Mouse (Mus musculus): ENCODE measurements at regions not wholly inside any gene's neighbourhood (a gene's known extent, or its start where the extent isn't known, plus 50 kb on each side); places are given as distances from the start of the nearest gene placed in this dataset.

DNA sequence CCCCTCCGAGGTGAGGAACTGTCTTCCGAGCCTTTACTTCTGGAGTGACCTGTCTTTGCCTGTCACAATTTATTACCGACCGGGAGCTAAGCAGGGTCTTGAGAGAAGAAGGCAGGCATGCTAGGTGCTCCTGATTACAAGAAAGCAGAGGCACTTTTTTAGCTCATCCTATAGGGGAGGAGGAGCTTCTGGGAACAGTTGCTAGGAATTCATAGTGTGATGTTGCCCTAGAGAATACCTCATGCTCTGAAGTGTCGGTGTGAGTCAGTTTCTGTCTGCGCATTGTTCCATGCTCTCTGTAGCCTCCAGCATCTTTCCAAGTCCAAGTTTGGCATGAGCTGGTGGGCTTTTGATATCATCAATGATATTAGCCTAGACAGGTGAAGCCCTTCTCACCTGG, 178.0 kb upstream of the Ado start:
- no peaks in the 10 kb centered on the region for H3K4me1 ChIP-seq
- H3K4me3 ChIP-seq, result no peak overlapping the region
- WGBS, result 85% methylated on average over 6 of the region's 6 CpGs
- no peaks in the 10 kb centered on the region for H3K36me3 ChIP-seq
- peaks cover 8% of the 10 kb centered on the region for H3K27me3 ChIP-seq (ENCODE audit: insufficient read depth, poor library complexity, severe bottlenecking)
- H3K9me3 ChIP-seq, result no peaks in the 10 kb centered on the region
- no peak overlapping the region for H3K27ac ChIP-seq
- DNase-seq (ENCODE audit: low spot score), result no peak

DNA sequence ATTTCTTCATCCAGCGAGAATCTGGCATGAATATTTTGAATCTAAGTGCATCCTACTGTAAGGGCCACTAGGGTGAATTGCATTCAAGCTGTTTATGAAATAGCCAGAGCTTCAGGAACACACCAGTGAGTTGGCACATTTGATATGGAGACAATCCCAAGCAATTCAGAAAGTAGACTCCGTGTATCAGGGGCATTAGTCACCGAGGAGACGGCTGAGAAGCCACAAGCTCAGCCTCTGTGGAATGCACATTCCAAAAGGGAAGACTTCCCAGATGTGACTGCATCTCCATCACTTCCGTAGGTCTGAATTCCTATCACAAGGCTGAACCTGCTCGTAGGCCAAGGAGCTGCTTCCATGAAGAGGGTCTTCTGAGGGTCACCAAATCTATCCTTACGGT, 177.6 kb upstream of the Ado start:
- no peaks in the 10 kb centered on the region for H3K36me3 ChIP-seq
- H3K27ac ChIP-seq, result no peak overlapping the region
- peaks cover 8% of the 10 kb centered on the region for H3K27me3 ChIP-seq (ENCODE audit: insufficient read depth, poor library complexity, severe bottlenecking)
- 68% methylated on average over 7 of the region's 7 CpGs for WGBS
- no peaks in the 10 kb centered on the region for H3K9me3 ChIP-seq
- no peak overlapping the region for H3K4me3 ChIP-seq
- no peak for DNase-seq (ENCODE audit: low spot score)
- H3K4me1 ChIP-seq, result no peaks in the 10 kb centered on the region

GRCm38 (mm10) chr10:67721787-67722186, 173.0 kb upstream of the Ado start:
- peaks cover 8% of the 10 kb centered on the region for H3K27me3 ChIP-seq (ENCODE audit: insufficient read depth, poor library complexity, severe bottlenecking)
- H3K4me3 ChIP-seq, result no peak overlapping the region
- no peaks in the 10 kb centered on the region for H3K4me1 ChIP-seq
- DNase-seq (ENCODE audit: low spot score), result no peak
- no peaks in the 10 kb centered on the region for H3K9me3 ChIP-seq
- H3K27ac ChIP-seq, result no peak overlapping the region
- H3K36me3 ChIP-seq, result no peaks in the 10 kb centered on the region
- 32% methylated on average over 5 of the region's 5 CpGs for WGBS

DNA sequence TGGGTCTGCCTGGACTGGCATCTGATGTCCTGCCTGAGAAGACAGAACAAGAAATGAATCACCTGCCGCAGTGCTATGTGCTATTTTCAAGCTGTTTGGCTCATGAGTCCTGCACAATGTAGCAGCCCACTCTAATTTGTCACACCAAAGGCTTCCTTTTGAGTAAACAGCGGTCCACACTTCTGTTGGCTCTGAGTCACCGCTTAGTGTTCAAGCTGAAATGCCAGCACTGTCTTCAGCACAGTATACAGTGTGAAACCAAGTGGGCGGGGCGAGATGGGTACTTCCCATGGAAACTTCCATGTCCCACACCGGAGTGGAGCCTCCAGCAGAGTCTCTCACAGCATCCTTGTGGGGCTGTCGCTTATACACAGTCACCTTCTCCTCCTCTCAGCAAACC, 168.8 kb upstream of the Ado start:
- Histone ChIP-seq H3K27me3 (ENCODE audit: insufficient read depth, poor library complexity, severe bottlenecking) (no peaks in the 10 kb centered on the region), H3K27ac (no peak overlapping the region), H3K9me3 (no peaks in the 10 kb centered on the region), H3K4me1 (no peaks in the 10 kb centered on the region), H3K36me3 (no peaks in the 10 kb centered on the region), H3K4me3 (no peak overlapping the region)
- no peak for DNase-seq (ENCODE audit: low spot score)
- WGBS, result 79% methylated on average over 7 of the region's 7 CpGs

- Histone ChIP-seq H3K36me3 (no peaks in the 10 kb centered on the region), H3K4me3 (no peak overlapping the region), H3K27ac (no peak overlapping the region), H3K27me3 (ENCODE audit: insufficient read depth, poor library complexity, severe bottlenecking) (no peaks in the 10 kb centered on the region), H3K9me3 (no peaks in the 10 kb centered on the region), H3K4me1 (no peaks in the 10 kb centered on the region)
- 88% methylated on average over 4 of the region's 4 CpGs for WGBS
- DNase-seq (ENCODE audit: low spot score), result no peak
Observed at GRCm38 (mm10) chr10:67715046-67715445, 166.3 kb upstream of the Ado start.

DNA sequence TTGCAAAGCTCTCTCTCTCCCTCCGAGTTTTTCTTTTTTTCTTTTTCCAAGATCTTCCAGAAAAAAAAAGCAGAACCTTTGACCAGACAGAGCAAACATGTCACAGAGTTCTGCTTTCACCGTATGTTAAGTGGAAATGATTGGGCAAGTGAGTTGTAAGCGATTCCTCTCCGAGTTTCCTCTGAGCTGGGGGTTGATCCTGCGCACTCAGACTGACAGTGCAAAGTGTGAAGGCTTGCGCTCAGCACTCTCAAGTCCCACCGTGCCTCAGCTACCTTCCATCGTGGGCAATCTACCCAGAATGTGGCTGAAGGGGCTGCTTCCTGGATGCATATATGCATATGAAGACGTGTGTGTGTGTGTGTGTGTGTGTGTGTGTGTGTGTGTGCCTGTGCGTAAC, 164.3 kb upstream of the Ado start:
- Histone ChIP-seq H3K9me3 (no peaks in the 10 kb centered on the region), H3K36me3 (no peaks in the 10 kb centered on the region), H3K4me3 (no peak overlapping the region), H3K27me3 (ENCODE audit: insufficient read depth, poor library complexity, severe bottlenecking) (no peaks in the 10 kb centered on the region), H3K4me1 (no peaks in the 10 kb centered on the region), H3K27ac (no peak overlapping the region)
- DNase-seq (ENCODE audit: low spot score), result no peak
- 79% methylated on average over 10 of the region's 10 CpGs for WGBS

DNA sequence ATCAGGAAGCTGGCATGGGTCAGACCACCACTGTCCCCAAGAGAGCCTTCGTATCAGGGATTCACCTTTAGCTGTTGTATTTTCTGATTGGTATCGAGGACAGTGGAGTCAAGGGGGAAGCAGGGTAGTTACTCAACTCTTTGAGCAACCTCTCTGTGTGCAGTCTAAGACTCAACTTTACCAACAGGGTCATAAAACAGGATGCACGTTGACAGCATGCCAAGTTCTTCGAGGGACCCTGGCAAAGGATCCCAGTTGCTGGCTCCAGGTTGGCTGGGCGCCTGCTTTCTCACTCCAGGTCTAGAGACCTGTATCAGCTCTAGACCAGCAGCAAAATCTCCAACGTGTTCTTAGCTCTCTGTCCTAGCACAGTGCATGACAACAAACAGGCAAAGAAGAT, 163.9 kb upstream of the Ado start:
- 71% methylated on average over 6 of the region's 6 CpGs for WGBS
- no peak overlapping the region for H3K27ac ChIP-seq
- no peak for DNase-seq (ENCODE audit: low spot score)
- no peaks in the 10 kb centered on the region for H3K36me3 ChIP-seq
- no peak overlapping the region for H3K4me3 ChIP-seq
- H3K4me1 ChIP-seq, result no peaks in the 10 kb centered on the region
- H3K9me3 ChIP-seq, result no peaks in the 10 kb centered on the region
- no peaks in the 10 kb centered on the region for H3K27me3 ChIP-seq (ENCODE audit: insufficient read depth, poor library complexity, severe bottlenecking)

DNA sequence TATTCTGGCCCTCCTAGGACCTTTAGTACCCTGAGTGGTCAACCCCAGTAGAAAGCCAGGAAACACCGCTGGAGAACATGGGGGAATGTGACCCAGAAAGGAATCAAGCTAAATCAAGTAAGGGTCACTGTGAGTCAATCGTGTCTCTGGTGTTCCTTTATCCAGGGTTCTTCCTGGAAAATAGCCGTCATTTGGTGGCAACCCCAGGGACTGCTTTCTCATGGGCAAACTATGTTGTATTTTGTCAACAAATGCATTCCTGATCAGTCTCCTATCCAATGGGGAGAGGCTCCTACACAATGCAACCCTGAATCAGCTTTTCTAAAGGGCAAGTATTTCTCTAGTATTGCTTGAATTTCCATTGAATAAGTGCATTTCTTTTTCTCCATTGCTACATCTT, 163.2 kb upstream of the Ado start:
- Histone ChIP-seq H3K4me3 (no peak overlapping the region), H3K9me3 (no peaks in the 10 kb centered on the region), H3K27me3 (ENCODE audit: insufficient read depth, poor library complexity, severe bottlenecking) (no peaks in the 10 kb centered on the region), H3K36me3 (no peaks in the 10 kb centered on the region), H3K27ac (no peak overlapping the region), H3K4me1 (no peaks in the 10 kb centered on the region)
- DNase-seq (ENCODE audit: low spot score), result no peak
- WGBS, result 77% methylated on average over 3 of the region's 3 CpGs

GRCm38 (mm10) chr10:67706436-67706835, 157.7 kb upstream of the Ado start:
- H3K36me3 ChIP-seq, result no peaks in the 10 kb centered on the region
- DNase-seq (ENCODE audit: low spot score), result no peak
- no peaks in the 10 kb centered on the region for H3K27me3 ChIP-seq (ENCODE audit: insufficient read depth, poor library complexity, severe bottlenecking)
- no peak overlapping the region for H3K27ac ChIP-seq
- H3K4me3 ChIP-seq, result no peak overlapping the region
- H3K9me3 ChIP-seq, result no peaks in the 10 kb centered on the region
- WGBS, result 66% methylated on average over 7 of the region's 7 CpGs
- peaks cover 7% of the 10 kb centered on the region; the same call in 1 of the 2 replicates for H3K4me1 ChIP-seq

- Histone ChIP-seq H3K27me3 (ENCODE audit: insufficient read depth, poor library complexity, severe bottlenecking) (no peaks in the 10 kb centered on the region), H3K4me1 (peaks cover 8% of the 10 kb centered on the region; the same call in 1 of the 2 replicates), H3K4me3 (no peak overlapping the region), H3K36me3 (no peaks in the 10 kb centered on the region), H3K27ac (0 out of 2 replicates have a peak overlapping the region, but pooled peaks have one; percentile 2), H3K9me3 (no peaks in the 10 kb centered on the region)
- 57% methylated on average over 9 of the region's 9 CpGs for WGBS
- DNase-seq (ENCODE audit: low spot score), result no peak
Observed at GRCm38 (mm10) chr10:67702783-67703455, 154.2 kb upstream of the Ado start.

DNA sequence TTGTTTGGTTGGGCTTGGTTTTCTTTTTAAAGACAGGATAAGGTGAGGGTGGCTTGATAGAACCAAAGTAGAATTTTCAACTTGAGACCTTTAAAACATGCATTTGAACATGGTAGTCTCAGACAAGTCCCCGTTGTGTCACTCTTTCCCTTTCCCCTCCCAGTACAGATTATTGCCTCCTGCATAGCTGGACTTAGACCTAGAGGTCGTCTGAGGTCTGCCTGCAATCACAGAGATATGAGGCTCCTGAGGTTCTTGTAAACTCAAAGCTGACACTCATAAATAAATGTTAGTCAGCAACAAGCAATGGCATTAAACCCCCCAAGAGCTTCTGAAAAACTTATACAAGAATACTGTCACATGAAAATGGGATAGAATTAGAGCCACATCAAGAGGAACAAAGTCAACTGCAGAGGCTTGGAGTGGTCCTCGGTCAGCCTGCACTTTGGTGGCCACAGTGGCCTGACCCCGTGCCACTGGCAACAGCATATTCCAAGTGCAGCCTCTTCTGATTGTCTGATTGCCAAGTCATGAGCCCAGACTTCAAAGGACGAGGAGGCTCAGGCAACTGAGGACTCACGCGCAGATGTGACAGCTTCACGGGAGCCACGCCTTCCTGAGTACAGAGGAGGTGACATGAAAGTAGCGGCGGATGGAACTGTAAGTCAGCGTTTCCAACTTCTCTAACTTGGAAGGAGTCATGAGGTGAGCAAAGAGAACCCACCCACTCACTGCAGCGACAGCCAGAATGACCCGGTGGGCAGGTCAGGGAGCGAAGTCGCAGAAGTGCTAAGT, 148.8 kb upstream of the Ado start:
- Histone ChIP-seq H3K27me3 (ENCODE audit: insufficient read depth, poor library complexity, severe bottlenecking) (no peaks in the 10 kb centered on the region), H3K4me3 (no peak overlapping the region), H3K27ac (no peak overlapping the region), H3K9me3 (no peaks in the 10 kb centered on the region), H3K36me3 (no peaks in the 10 kb centered on the region), H3K4me1 (peaks cover 23% of the 10 kb centered on the region; the same call in 1 of the 2 replicates)
- WGBS, result 62% methylated on average over 16 of the region's 16 CpGs
- no peak for DNase-seq (ENCODE audit: low spot score)

GRCm38 (mm10) chr10:67695891-67696853, 147.4 kb upstream of the Ado start:
- WGBS, result 49% methylated on average over 10 of the region's 10 CpGs
- no peak overlapping the region for H3K27ac ChIP-seq
- H3K36me3 ChIP-seq, result no peaks in the 10 kb centered on the region
- no peaks in the 10 kb centered on the region for H3K9me3 ChIP-seq
- H3K4me3 ChIP-seq, result no peak overlapping the region
- no peaks in the 10 kb centered on the region for H3K27me3 ChIP-seq (ENCODE audit: insufficient read depth, poor library complexity, severe bottlenecking)
- peaks cover 20% of the 10 kb centered on the region; the same call in 1 of the 2 replicates for H3K4me1 ChIP-seq
- DNase-seq (ENCODE audit: low spot score), result no peak

DNA sequence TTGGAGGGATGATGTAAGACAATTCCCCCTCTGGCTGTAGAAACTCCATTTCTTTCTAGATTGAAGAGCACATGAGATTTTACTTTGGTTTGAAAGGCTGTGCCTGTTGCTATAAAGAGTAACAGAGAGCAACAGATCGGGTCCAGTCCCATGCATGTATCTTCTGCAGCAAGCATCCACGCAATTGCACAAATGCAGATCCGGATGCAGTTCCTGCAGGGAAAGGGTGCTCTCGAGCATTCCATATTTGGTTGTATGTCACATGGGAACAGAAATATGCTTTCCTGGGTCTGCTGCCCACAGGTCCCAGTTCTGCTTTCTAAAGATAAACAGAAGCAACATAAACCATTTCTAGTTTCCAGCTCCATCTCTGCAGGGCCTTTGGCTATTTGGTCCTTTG, 146.0 kb upstream of the Ado start:
- no peak overlapping the region for H3K4me3 ChIP-seq
- H3K27me3 ChIP-seq (ENCODE audit: insufficient read depth, poor library complexity, severe bottlenecking), result no peaks in the 10 kb centered on the region
- H3K27ac ChIP-seq, result no peak overlapping the region
- H3K36me3 ChIP-seq, result no peaks in the 10 kb centered on the region
- H3K9me3 ChIP-seq, result no peaks in the 10 kb centered on the region
- whole genome bisulfite sequencing, result 82% methylated on average over 4 of the region's 4 CpGs
- DNase-seq (ENCODE audit: low spot score), result no peak
- H3K4me1 ChIP-seq, result peaks cover 20% of the 10 kb centered on the region; the same call in 1 of the 2 replicates
